Mouse (Mus musculus) forebrain, embryonic 10.5 days (tissue): ENCODE results near the gene Exoc2. TPM values are rescaled to one million over a fixed set of nuclear protein-coding genes. Genes with fewer than 3 reads are reported as not detected.

Experiments
- DNase-seq: peaks from one replicate; pipeline ENCODE4 v3.0.0-alpha.2; 2017; ENCODE audit warnings: low spot score; ENCODE audit errors: extremely low spot score
- H3K27ac ChIP-seq: fragments of 300-500 bp; sonication (generic); 2 replicates; pipeline ENCODE4 v1.5.1; 2016; ENCODE audit warnings: mild to moderate bottlenecking
- H3K27me3 ChIP-seq: fragments of 300-500 bp; sonication (generic); 2 replicates; pipeline ENCODE4 v1.6.1; 2016; ENCODE audit warnings: mild to moderate bottlenecking; ENCODE audit not compliant: poor library complexity, severe bottlenecking
- H3K36me3 ChIP-seq: fragments of 300-500 bp; sonication (generic); replicated peaks from 2 replicates; pipeline ENCODE4 v1.6.1; 2016; ENCODE audit warnings: mild to moderate bottlenecking, moderate library complexity
- H3K4me1 ChIP-seq: fragments of 300-500 bp; sonication (generic); 2 replicates; pipeline ENCODE4 v1.6.1; 2016
- H3K4me3 ChIP-seq: fragments of 300-500 bp; sonication (generic); 2 replicates; pipeline ENCODE4 v1.5.1; 2016; ENCODE audit warnings: mild to moderate bottlenecking, moderate library complexity
- H3K9me3 ChIP-seq: fragments of 300-500 bp; sonication (generic); 2 replicates; pipeline ENCODE4 v1.6.1; 2016; ENCODE audit warnings: mild to moderate bottlenecking, moderate library complexity
- WGBS: fragments of 180-500 bp; shearing (Covaris S2); methylation state at CpG from one replicate; pipeline ENCODE4 v1.1.7; 2016; 5-methylcytosine and 5-hydroxymethylcytosine counted together
- polyA plus RNA-seq: library from polyadenylated mRNA; unstranded; fragments of >200 nt; fragmentation: Nextera tagmentation; extraction: Ambion mirVana; gene quantifications from 2 replicates; pipeline ENCODE4 v1.2.1, GENCODE M21; 2016

The Exoc2 gene
- polyA plus RNA-seq, 1 experiment from 2014 or later, result 33.8 TPM

- 0 out of 2 replicates have a peak, but pooled peaks cover 3% of the 10 kb centered on the region for H3K4me1 ChIP-seq
- H3K9me3 ChIP-seq, result no peaks in the 10 kb centered on the region
- no peaks in the 10 kb centered on the region for H3K27me3 ChIP-seq
- no peak overlapping the region for H3K4me3 ChIP-seq
- WGBS, result 88% methylated on average over 6 of the region's 6 CpGs
- H3K27ac ChIP-seq, result no peak overlapping the region
- no peaks in the 10 kb centered on the region; the same call in 1 of the 2 replicates for H3K36me3 ChIP-seq
- no peak for DNase-seq
Observed at GRCm38 (mm10) chr13:30833476-30834149, 140.3 kb downstream of the Exoc2 start.

DNA sequence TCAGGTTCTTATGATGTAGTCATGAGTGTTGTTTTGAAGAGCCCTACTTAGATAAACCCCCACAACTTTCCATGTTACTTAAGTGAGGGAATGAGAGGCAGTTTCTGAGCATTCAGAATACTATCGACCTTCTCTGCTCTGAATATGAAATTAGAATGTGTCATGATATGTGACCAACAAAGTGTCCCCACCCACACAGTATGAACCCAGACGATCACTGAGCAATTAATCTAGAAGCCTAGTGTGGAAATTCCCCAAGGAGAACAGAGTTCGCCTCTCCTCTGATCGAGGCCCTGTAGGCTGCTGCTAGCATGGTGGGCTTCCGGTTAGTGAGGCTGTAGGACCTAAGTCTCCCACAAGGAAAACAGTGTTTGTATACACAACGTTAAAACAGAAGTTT lies 142.5 kb downstream of the Exoc2 start:
- Histone ChIP-seq H3K27me3 (no peaks in the 10 kb centered on the region), H3K4me3 (no peak overlapping the region), H3K9me3 (no peaks in the 10 kb centered on the region), H3K4me1 (0 out of 2 replicates have a peak, but pooled peaks cover 3% of the 10 kb centered on the region), H3K27ac (no peak overlapping the region), H3K36me3 (no peaks in the 10 kb centered on the region)
- 88% methylated on average over 6 of the region's 6 CpGs for WGBS
- DNase-seq, result no peak

- 95% methylated on average over 7 of the region's 7 CpGs for WGBS
- Histone ChIP-seq H3K27me3 (no peaks in the 10 kb centered on the region), H3K4me3 (no peak overlapping the region), H3K27ac (no peak overlapping the region), H3K36me3 (peaks cover 11% of the 10 kb centered on the region), H3K4me1 (no peaks in the 10 kb centered on the region), H3K9me3 (no peaks in the 10 kb centered on the region)
- DNase-seq, result no peak
Observed at GRCm38 (mm10) chr13:30826511-30826910, 147.4 kb downstream of the Exoc2 start.

- H3K27ac ChIP-seq, result no peak overlapping the region
- no peaks in the 10 kb centered on the region for H3K9me3 ChIP-seq
- H3K4me1 ChIP-seq, result no peaks in the 10 kb centered on the region
- no peaks in the 10 kb centered on the region for H3K27me3 ChIP-seq
- WGBS, result 81% methylated on average over 3 of the region's 3 CpGs
- peaks cover 20% of the 10 kb centered on the region for H3K36me3 ChIP-seq
- DNase-seq, result no peak
- no peak overlapping the region for H3K4me3 ChIP-seq
Observed at GRCm38 (mm10) chr13:30824903-30825302, 149.0 kb downstream of the Exoc2 start.

DNA sequence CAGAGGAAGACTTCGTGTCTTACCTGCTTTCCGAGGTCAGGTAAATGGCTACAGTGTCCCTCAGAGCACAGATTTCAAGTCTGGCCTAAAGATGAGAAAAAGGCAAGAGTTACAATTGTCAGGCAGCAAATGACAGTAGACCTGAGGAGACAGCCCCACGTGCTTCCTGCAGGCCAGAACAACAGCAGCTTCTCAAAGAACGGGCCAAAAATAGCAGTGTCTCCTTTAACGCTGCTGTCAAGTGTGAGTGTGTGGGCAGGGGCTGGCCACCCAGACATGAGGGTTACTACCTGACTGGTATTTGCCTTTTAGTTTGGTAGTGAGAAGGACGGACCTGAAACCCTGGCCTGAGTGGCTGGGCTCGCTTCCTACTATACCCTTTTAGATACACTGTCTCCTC lies 153.3 kb downstream of the Exoc2 start:
- Histone ChIP-seq H3K4me3 (no peak overlapping the region), H3K9me3 (no peaks in the 10 kb centered on the region), H3K4me1 (no peaks in the 10 kb centered on the region), H3K27ac (no peak overlapping the region), H3K36me3 (peaks cover 48% of the 10 kb centered on the region), H3K27me3 (no peaks in the 10 kb centered on the region)
- WGBS, result 91% methylated on average over 7 of the region's 7 CpGs
- DNase-seq, result no peak

DNA sequence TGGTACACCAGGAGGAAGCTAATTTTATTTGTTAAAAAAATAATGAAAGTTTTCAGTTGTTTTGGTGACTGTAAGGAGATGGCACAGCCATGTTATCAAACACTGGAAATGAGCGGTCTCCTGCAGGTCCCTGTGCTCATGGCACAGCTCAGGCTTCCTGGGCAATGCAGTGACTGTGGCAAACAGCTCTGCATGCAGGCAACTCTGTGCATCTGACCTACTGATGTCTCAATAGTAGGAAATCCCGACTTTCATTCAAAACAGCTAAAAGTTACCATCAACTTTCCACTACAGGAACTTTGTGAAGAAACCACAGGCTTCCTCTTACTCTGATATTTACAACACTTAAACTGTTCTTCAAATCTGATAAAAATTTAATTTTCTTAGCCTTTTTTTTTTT lies 154.0 kb downstream of the Exoc2 start:
- WGBS, result 93% methylated on average over 2 of the region's 2 CpGs
- Histone ChIP-seq H3K27me3 (no peaks in the 10 kb centered on the region), H3K27ac (no peak overlapping the region), H3K36me3 (peaks cover 54% of the 10 kb centered on the region), H3K4me1 (no peaks in the 10 kb centered on the region), H3K9me3 (no peaks in the 10 kb centered on the region), H3K4me3 (no peak overlapping the region)
- no peak for DNase-seq

DNA sequence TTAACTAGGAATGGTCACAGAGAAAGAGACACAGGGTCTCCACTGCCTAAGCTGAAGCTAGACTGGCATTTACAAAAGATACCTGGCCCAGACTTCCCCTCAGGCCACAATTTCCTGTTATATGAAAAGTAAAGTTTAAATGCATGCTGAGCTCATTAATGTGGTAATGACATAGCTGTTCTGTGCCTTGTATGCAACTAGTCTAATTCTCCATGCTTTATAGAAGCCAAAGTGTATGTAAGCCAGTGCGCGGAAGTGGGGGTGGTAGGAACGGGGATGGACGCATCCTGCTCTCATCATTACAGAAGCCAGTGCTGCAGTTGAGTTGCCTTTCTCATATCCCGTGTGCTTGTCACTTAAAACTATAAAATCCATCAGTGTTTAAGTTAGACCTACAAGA lies 156.5 kb downstream of the Exoc2 start:
- Histone ChIP-seq H3K4me1 (no peaks in the 10 kb centered on the region), H3K27me3 (no peaks in the 10 kb centered on the region), H3K36me3 (peaks cover 58% of the 10 kb centered on the region), H3K9me3 (no peaks in the 10 kb centered on the region), H3K27ac (no peak overlapping the region), H3K4me3 (no peak overlapping the region)
- no peak for DNase-seq
- WGBS, result 95% methylated on average over 5 of the region's 5 CpGs

GRCm38 (mm10) chr13:30814256-30814655 lies 159.6 kb downstream of the Exoc2 start:
- no peaks in the 10 kb centered on the region for H3K9me3 ChIP-seq
- H3K4me1 ChIP-seq, result no peaks in the 10 kb centered on the region
- no peaks in the 10 kb centered on the region for H3K27me3 ChIP-seq
- peaks cover 38% of the 10 kb centered on the region for H3K36me3 ChIP-seq
- WGBS, result 90% methylated on average over 5 of the region's 5 CpGs
- no peak overlapping the region for H3K4me3 ChIP-seq
- no peak for DNase-seq
- H3K27ac ChIP-seq, result no peak overlapping the region

DNA sequence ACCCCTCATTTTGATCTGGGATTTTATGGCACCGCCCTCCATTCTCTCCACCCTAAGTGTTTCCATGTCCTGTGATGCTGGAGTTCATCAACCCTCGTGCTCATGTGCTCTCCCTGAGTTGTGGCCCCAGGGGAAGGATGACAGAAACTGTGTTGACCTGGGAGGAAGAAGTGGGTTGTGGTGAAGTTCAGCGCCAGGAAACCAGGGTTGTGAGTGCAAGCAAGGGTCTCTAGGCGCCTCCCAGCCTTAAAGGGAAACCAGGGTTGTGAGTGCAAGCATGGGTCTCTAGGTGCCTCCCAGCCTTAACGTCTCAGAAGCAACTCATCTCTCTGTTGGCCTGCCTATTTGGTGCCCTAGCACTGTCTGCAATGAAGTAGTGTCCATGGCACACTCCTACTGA lies 160.4 kb downstream of the Exoc2 start:
- Histone ChIP-seq H3K27ac (no peak overlapping the region), H3K9me3 (no peaks in the 10 kb centered on the region), H3K4me3 (no peak overlapping the region), H3K36me3 (peaks cover 32% of the 10 kb centered on the region), H3K27me3 (no peaks in the 10 kb centered on the region), H3K4me1 (no peaks in the 10 kb centered on the region)
- DNase-seq, result no peak
- 85% methylated on average over 5 of the region's 5 CpGs for WGBS

DNA sequence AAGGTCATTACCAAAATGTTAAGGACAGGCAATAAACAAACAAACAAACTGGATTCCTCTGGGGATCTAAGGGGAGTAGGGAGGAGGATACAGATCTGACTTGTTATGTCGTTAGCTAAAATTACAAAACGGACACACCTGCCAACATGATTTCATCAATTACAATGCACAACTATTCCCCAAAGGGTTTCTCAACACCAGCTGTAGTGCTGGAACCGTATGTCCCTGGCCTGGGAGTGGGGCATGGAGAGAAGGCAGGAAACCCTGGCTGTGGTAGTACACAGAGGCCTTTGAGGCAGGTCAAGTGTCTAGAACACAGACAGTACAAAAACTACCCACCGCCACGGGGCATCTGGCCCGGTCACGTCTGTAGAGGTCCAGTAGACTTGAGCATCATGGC lies 164.7 kb downstream of the Exoc2 start:
- H3K27me3 ChIP-seq, result no peaks in the 10 kb centered on the region
- DNase-seq, result no peak
- no peaks in the 10 kb centered on the region for H3K4me1 ChIP-seq
- peaks cover 2% of the 10 kb centered on the region; the same call in 1 of the 2 replicates for H3K36me3 ChIP-seq
- no peak overlapping the region for H3K27ac ChIP-seq
- H3K9me3 ChIP-seq, result no peaks in the 10 kb centered on the region
- H3K4me3 ChIP-seq, result no peak overlapping the region
- WGBS, result 89% methylated on average over 7 of the region's 7 CpGs

DNA sequence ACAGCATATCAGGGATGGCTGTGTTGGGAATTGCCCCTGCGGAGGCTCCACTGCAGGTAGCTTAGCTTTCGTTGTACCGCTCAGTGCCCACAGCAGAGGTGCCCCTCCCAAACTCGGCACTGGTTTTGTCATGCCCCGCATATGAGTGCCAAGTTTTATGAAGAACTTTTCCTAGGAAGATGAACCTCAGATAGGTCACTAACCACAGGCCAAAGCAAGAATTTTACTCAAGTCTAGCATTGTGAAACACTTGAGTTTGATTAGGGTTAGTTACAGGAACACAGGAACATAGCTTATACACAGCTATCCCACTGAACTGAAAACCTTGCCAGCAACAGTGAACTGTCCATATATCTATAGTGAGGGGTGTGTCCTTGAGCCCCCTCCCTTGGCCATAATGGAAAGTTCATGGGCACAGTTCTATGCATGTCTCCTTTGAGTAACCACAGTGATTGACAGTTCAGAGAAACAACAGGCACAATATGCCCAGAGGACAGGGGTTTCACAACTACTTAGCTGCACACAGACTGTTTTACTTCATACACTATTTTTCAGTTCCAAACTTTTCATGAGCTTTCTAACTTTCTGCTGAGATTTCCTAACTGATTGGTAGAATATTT lies 171.4 kb downstream of the Exoc2 start:
- no peaks in the 10 kb centered on the region for H3K9me3 ChIP-seq
- H3K4me3 ChIP-seq, result no peak overlapping the region
- no peaks in the 10 kb centered on the region for H3K4me1 ChIP-seq
- H3K27me3 ChIP-seq, result no peaks in the 10 kb centered on the region
- H3K27ac ChIP-seq, result no peak overlapping the region
- no peaks in the 10 kb centered on the region for H3K36me3 ChIP-seq
- 90% methylated on average over 5 of the region's 5 CpGs for WGBS
- DNase-seq, result no peak

GRCm38 (mm10) chr13:30801886-30802285 lies 172.0 kb downstream of the Exoc2 start:
- WGBS, result 83% methylated on average over 4 of the region's 4 CpGs
- Histone ChIP-seq H3K4me3 (no peak overlapping the region), H3K27ac (no peak overlapping the region), H3K36me3 (no peaks in the 10 kb centered on the region), H3K9me3 (no peaks in the 10 kb centered on the region), H3K4me1 (no peaks in the 10 kb centered on the region), H3K27me3 (no peaks in the 10 kb centered on the region)
- no peak for DNase-seq

DNA sequence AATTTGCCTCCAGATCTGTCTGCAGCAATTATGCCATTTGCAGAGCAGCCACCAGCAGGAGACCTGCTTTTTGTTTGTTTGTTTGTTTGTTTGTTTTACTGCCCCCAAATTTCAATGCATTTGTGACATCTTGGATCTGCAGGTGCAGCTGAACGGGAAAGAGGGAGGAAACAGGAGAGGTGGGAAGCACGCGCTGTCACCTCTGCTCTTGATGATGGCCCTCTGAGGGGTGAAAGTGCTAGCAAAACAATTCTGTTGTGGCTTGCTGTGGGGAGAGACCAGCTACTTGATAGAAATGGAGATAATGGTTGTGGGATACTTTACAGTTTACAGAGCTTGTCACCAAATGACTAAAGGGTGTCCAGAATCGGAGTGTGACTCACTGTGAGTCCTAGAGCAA lies 177.9 kb downstream of the Exoc2 start:
- Histone ChIP-seq H3K9me3 (no peaks in the 10 kb centered on the region), H3K4me1 (0 out of 2 replicates have a peak, but pooled peaks cover 3% of the 10 kb centered on the region), H3K27me3 (no peaks in the 10 kb centered on the region), H3K27ac (no peak overlapping the region), H3K36me3 (no peaks in the 10 kb centered on the region), H3K4me3 (no peak overlapping the region)
- no peak for DNase-seq
- WGBS, result 89% methylated on average over 4 of the region's 4 CpGs
